Mouse (Mus musculus): ENCODE data around the gene Scd2.

GRCm38 (mm10) chr19:44284025-44284695 is 9.3 kb upstream of the Scd2 start:
- TF ChIP-seq CTCF (IDR thresholded peaks at IDR 0.05; ENCODE audit: low read depth) (no peak; the same call in 1 of the 2 replicates), EP300 (optimal IDR thresholded peaks at IDR 0.05) (no peak)
